Mouse (Mus musculus) cerebellum, adult 2 months (tissue): Measurements from ENCODE around the gene Alkbh6.

Experiments
- CTCF ChIP-seq: fragments of 200-500 bp; IDR thresholded peaks from 2 replicates; pipeline ENCODE4 v1.5.1; 2011; ENCODE audit warnings: low read depth, mild to moderate bottlenecking, control low read depth, low read length, moderate library complexity, borderline replicate concordance; ENCODE audit not compliant: insufficient read depth
- POLR2A ChIP-seq: fragments of 200-500 bp; IDR thresholded peaks from 2 replicates; pipeline ENCODE4 v1.6.1; 2011; ENCODE audit warnings: low read length, control low read depth, borderline replicate concordance; ENCODE audit not compliant: insufficient read depth

- TF ChIP-seq CTCF (no peak), POLR2A (no peak)
These were observed 29.6 kb upstream of the Alkbh6 start for GRCm38 (mm10) chr7:30278911-30279310.
